Mouse (Mus musculus): ENCODE measurements around the gene Rln3.

Rln3 gene

DNA sequence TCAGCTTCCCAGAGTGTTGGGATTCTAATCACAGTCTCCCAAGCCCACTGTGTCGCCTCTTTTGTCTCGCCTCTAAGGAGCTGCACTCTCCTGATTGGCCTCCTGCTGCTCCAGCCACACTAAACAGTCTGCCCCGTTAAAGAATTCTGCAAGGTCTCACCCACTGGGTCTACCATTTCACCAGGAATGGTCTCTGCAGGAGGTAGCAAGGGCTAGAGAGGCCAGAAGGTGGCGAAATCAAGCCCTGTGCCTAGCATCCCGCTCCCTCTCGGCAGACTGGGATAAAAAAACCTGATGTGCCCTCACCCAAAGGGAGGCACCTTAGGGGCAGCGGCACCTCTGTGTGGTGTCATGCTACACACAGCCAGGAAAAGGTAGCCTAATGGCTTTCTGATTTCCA is 697 bp downstream of the Rln3 start:
- ChIA-PET POLR2A (interaction anchor here (0.6 to 5.1 kb wide), 17 partner anchors 10 to 303 kb away, joined by 3 to 25 read pairs (median 4); partner anchors contain the start of genes Dcaf15 (in 2 of the 4), Rfx1 (in 2 of the 4), Adgre5 (in 1 of the 4) and Asf1b (in 1 of the 4)), CTCF (interaction anchor here (0.6 to 3.1 kb wide), 15 partner anchors 10 to 548 kb away, joined by 3 to 9 read pairs (median 3); no protein-coding TSS in a partner anchor)

DNA sequence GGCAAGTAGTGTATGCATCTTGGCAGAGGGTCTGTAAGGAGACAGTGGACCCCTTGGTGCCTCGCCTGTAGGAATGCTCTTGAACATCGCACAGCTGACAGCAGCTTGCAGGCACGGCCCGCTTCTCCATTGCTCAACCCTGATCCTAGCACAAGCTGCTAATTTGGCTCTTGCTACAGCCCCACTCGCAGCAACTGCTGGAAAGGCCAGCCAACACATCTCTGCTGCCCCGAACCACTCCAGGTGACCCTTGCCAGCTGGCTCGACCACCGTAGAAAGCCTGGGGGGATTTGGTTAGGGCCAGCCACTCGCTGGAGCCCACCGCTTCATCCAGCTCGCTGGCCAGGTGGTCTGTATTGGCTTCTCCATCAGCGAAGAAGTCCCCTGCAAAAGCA is 1.9 kb downstream of the Rln3 start:
- CTCF ChIA-PET, result interaction anchor here in 3 of 4 experiments (0.5 to 3.1 kb wide), 10 partner anchors 10 to 165 kb away, joined by 3 to 9 read pairs (median 4); partner anchors contain the start of gene Dcaf15 (in 1 of the 3)

DNA sequence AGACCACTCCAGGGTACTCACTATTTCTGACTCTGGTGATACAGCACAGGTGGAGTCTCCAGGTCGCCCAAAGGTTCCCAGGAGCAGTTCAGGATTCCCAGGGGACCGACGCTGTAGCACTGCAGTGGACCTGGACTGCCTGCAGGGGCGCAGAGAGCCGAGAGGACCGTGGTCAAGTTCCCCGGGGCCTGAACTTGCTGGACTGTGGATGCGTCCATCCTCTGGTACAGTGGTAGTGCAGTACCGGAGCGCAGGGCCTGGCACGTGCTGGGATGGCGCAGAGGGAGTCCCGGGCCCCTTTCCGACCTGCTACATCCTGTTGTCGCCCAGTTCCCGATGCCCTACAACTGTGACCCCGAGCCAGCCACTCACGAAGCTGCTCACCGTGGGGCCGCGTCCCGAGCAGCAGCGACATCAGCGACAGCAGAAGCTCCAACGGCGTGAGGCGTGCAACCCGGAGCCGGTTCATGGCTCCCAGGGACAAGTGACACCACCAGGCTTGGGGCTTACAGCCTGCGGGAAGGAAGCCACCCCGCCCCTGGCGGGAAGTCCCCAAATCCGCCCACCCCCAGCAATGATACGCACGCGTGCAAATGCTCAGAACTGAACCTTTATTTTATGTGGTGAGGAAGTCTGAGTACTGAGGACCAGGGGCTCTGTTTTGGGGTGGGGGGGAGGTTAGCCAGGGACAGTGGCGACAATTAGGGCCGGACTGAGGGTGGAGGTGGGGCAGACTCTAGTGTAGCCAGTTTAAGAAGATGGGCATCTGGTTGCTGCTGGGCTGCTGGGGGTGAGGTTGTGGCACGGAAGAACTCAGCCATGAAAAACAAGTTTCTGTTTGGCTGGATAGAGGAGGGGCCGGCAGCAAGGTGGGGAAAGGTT is 2.5 kb downstream of the Rln3 start, which contains the start of gene Il27ra:
Gene Il27ra (minus strand): TSS at position 524 of the 882 bp plus-strand sequence.
- ChIA-PET POLR2A (interaction anchor here in 3 of 4 experiments (0.6 to 5.1 kb wide), 20 partner anchors 9 to 193 kb away, joined by 3 to 25 read pairs (median 3); partner anchors contain the start of genes 1700067K01Rik (in 1 of the 3), Dcaf15 (in 1 of the 3), Gm10643 (in 1 of the 3) and Palm3 (in 1 of the 3)), CTCF (interaction anchor here (0.6 to 3.1 kb wide), 16 partner anchors 8 to 1035 kb away, joined by 3 to 9 read pairs (median 4); partner anchors contain the start of gene Dcaf15 (in 1 of the 4))

More for the DNA sequence above, 1.9 kb downstream of the Rln3 start:
- POLR2A ChIA-PET, result interaction anchor here (0.6 to 5.1 kb wide), 15 partner anchors 9 to 162 kb away, joined by 3 to 25 read pairs (median 4); partner anchors contain the start of genes Dcaf15 (in 1 of the 4), Gm10643 (in 1 of the 4), Palm3 (in 1 of the 4) and Rfx1 (in 1 of the 4)

GRCm38 (mm10) chr8:84039050-84039449 is 5.8 kb downstream of the Rln3 start:
- ChIA-PET POLR2A (interaction anchor here in 3 of 4 experiments (0.5 to 3.2 kb wide), 30 partner anchors 9 to 774 kb away, joined by 3 to 19 read pairs (median 4); partner anchors contain the start of genes 1700067K01Rik (in 1 of the 3), 4930432K21Rik (in 1 of the 3), Cc2d1a (in 1 of the 3) and Dcaf15 (in 1 of the 3)), CTCF (interaction anchor here (0.5 to 2.2 kb wide), 73 partner anchors 8 to 922 kb away, joined by 3 to 18 read pairs (median 4); partner anchors contain the start of genes Dcaf15 (in 2 of the 4), Rfx1 (in 2 of the 4), 1700067K01Rik (in 1 of the 4) and 2210011C24Rik (in 1 of the 4))

- CTCF ChIA-PET, result interaction anchor here in 3 of 4 experiments (0.7 to 2.2 kb wide), 8 partner anchors 10 to 146 kb away, joined by 3 to 18 read pairs (median 4); no protein-coding TSS in a partner anchor
- POLR2A ChIA-PET, result interaction anchor here in 2 of 4 experiments (0.6 to 3.2 kb wide), 10 partner anchors 8 to 289 kb away, joined by 3 to 19 read pairs (median 6); partner anchors contain the start of gene Rfx1 (in 1 of the 2)
Measured at GRCm38 (mm10) chr8:84038015-84038414, 6.8 kb downstream of the Rln3 start.

GRCm38 (mm10) chr8:84032777-84033176 is 12.0 kb downstream of the Rln3 start:
- ChIA-PET POLR2A (interaction anchor here in 2 of 4 experiments (0.6 to 1.2 kb wide), 5 partner anchors 31 to 205 kb away, joined by 3 to 4 read pairs (median 3); no protein-coding TSS in a partner anchor), CTCF (interaction anchor here in 3 of 4 experiments (0.6 to 1.1 kb wide), 3 partner anchors 9 to 198 kb away, joined by 3 to 4 read pairs (median 3); no protein-coding TSS in a partner anchor)

DNA sequence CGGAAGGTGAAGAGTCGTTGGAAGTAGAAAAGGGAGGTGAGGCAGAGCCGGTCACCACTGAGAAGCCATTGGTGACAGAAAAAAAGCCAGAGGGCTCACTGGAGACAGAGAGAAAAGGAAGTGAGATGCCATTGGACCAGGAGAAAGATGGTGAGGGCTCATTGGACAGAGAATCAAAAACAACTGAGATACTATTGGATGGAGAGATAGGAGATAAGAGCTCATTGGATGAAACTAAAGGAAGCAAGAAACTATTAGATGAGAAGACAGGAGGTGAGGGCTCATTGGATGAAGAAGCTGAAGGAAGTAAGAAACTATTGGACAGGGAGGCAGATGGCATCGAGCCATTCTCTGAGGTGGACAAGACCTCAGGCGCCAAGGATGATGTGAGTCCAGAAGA is 15.5 kb downstream of the Rln3 start:
- CTCF ChIA-PET, result interaction anchor here in 3 of 4 experiments (0.7 to 3.5 kb wide), 3 partner anchors 10 to 863 kb away, joined by 3 to 16 read pairs (median 16); no protein-coding TSS in a partner anchor
- POLR2A ChIA-PET, result interaction anchor here in 3 of 4 experiments (0.6 to 3.3 kb wide), 20 partner anchors 9 to 188 kb away, joined by 3 to 12 read pairs (median 3); partner anchors contain the start of genes Il27ra (in 2 of the 3), Asf1b (in 1 of the 3), Dcaf15 (in 1 of the 3) and Gm10644 (in 1 of the 3)

DNA sequence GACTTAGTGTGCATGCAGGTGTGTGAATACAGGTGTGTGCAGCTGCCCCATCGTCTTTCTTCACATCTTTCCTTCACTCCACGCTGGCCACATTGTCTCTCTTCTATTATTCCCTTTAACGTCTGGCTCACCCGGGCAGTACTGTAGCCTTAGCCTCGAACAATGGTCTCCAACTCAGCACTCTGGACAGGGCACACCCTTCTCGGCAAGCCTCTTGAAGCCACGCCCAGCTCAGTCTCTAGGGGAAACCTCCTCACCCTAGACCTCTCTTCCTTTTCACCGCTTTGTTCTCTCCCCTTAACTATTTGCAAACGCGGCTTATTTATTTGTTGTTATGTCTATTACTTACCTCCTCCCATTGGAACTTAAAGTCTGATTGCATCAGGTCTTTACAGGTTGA is 17.4 kb downstream of the Rln3 start:
- POLR2A ChIA-PET, result interaction anchor here (0.6 to 3.2 kb wide), 26 partner anchors 9 to 312 kb away, joined by 3 to 19 read pairs (median 4); partner anchors contain the start of genes 2210011C24Rik (in 2 of the 4), Dcaf15 (in 2 of the 4), Rfx1 (in 2 of the 4) and 1700067K01Rik (in 1 of the 4)
- CTCF ChIA-PET, result interaction anchor here (0.6 to 3.5 kb wide), 16 partner anchors 10 to 461 kb away, joined by 3 to 16 read pairs (median 3); partner anchors contain the start of genes Il27ra (in 1 of the 4) and Ndufb7 (in 1 of the 4)

- ChIA-PET POLR2A (interaction anchor here in 3 of 4 experiments (0.5 to 3.2 kb wide), 15 partner anchors 12 to 330 kb away, joined by 3 to 19 read pairs (median 4); partner anchors contain the start of genes Asf1b (in 2 of the 3), 2210011C24Rik (in 1 of the 3), Dcaf15 (in 1 of the 3) and Gm10644 (in 1 of the 3)), CTCF (interaction anchor here (0.6 to 2.0 kb wide), 16 partner anchors 8 to 1555 kb away, joined by 3 to 7 read pairs (median 3); partner anchors contain the start of gene 2210011C24Rik (in 1 of the 4))
Measured at GRCm38 (mm10) chr8:84025863-84026262, 18.9 kb downstream of the Rln3 start.

GRCm38 (mm10) chr8:84024171-84024570 is 20.6 kb downstream of the Rln3 start:
- ChIA-PET CTCF (interaction anchor here (0.6 to 2.4 kb wide), 27 partner anchors 9 to 372 kb away, joined by 3 to 12 read pairs (median 3); partner anchors contain the start of genes Asf1b (in 2 of the 4), Gm10644 (in 2 of the 4), 2210011C24Rik (in 1 of the 4) and Gipc1 (in 1 of the 4)), POLR2A (interaction anchor here in 3 of 4 experiments (0.6 to 2.2 kb wide), 18 partner anchors 12 to 584 kb away, joined by 3 to 7 read pairs (median 4); partner anchors contain the start of genes 1700067K01Rik (in 1 of the 3), Asf1b (in 1 of the 3), Dcaf15 (in 1 of the 3) and Gm10644 (in 1 of the 3))

GRCm38 (mm10) chr8:84023631-84024030 is 21.2 kb downstream of the Rln3 start:
- POLR2A ChIA-PET, result interaction anchor here (0.6 to 2.2 kb wide), 17 partner anchors 11 to 585 kb away, joined by 3 to 7 read pairs (median 3); partner anchors contain the start of genes 1700067K01Rik (in 1 of the 4), Asf1b (in 1 of the 4), Gm10644 (in 1 of the 4) and Mri1 (in 1 of the 4)
- CTCF ChIA-PET, result interaction anchor here in 3 of 4 experiments (0.6 to 2.4 kb wide), 21 partner anchors 9 to 317 kb away, joined by 3 to 12 read pairs (median 3); partner anchors contain the start of genes Asf1b (in 2 of the 3), Gm10644 (in 2 of the 3), 2210011C24Rik (in 1 of the 3) and Rfx1 (in 1 of the 3)

DNA sequence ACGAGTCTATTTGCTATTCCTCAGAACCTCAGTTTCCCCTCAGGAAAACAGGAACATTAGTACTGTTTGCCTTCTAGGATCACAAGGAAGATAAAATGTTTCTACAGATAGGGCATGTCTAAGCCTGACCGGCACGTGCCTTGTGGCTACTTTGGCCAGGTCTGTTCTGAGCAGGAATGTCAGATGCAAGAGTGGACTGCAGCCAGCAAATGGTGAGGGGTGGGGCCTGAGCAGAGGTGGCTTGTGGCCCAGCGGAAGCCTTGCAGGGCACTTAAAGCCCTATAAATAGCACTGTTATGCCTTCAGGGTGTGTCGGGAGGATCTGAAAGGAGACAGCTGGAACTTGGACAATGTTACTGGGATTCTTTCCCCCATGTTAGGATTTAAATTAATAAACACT is 21.7 kb downstream of the Rln3 start:
- ChIA-PET CTCF (interaction anchor here in 3 of 4 experiments (1.0 to 2.4 kb wide), 9 partner anchors 13 to 214 kb away, joined by 3 to 12 read pairs (median 4); partner anchors contain the start of genes Asf1b (in 2 of the 3) and Gm10644 (in 2 of the 3)), POLR2A (interaction anchor here in 3 of 4 experiments (0.6 to 2.2 kb wide), 9 partner anchors 10 to 247 kb away, joined by 3 to 7 read pairs (median 4); partner anchors contain the start of gene Mri1 (in 1 of the 3))

DNA sequence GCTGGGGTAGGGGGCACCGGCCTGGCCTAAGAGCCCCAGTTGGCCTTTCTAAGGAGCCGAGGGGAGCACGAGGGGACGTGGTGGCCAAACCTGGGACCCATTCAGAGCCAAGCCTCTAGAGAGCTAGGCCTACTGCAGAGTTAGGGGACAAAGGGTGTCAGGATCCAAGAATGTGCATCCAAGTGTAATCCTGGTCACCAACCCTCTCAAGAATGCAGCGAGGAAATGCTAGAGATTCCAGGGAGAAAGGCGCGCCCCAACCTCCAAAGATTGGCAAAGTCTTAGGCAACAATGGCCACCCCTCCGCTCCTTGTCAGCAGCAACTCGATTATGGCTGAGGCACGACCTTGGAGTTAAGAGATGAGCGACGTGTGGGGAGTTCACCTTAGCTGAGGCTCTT is 23.2 kb downstream of the Rln3 start:
- CTCF ChIA-PET, result interaction anchor here in 2 of 4 experiments (0.6 to 2.1 kb wide), 3 partner anchors 11 to 560 kb away, joined by 3 to 9 read pairs (median 3); no protein-coding TSS in a partner anchor
- POLR2A ChIA-PET, result interaction anchor here (0.8 to 1.5 kb wide), 21 partner anchors 9 to 216 kb away, joined by 3 to 8 read pairs (median 3); partner anchors contain the start of genes 2210011C24Rik (in 2 of the 4), 1700067K01Rik (in 1 of the 4), Dcaf15 (in 1 of the 4) and Rln3 (in 1 of the 4)

GRCm38 (mm10) chr8:84021096-84021495 is 23.7 kb downstream of the Rln3 start, which contains the start of gene Palm3:
Gene Palm3, plus strand, starts transcription at chr8:84021471.
- ChIA-PET CTCF (interaction anchor here in 2 of 4 experiments (1.5 to 2.1 kb wide), 2 partner anchors 11 to 18 kb away, joined by 3 to 9 read pairs; no protein-coding TSS in a partner anchor), POLR2A (interaction anchor here (0.8 to 1.5 kb wide), 20 partner anchors 9 to 216 kb away, joined by 3 to 8 read pairs (median 3); partner anchors contain the start of genes 2210011C24Rik (in 2 of the 4), 1700067K01Rik (in 1 of the 4), Dcaf15 (in 1 of the 4) and Rln3 (in 1 of the 4))

DNA sequence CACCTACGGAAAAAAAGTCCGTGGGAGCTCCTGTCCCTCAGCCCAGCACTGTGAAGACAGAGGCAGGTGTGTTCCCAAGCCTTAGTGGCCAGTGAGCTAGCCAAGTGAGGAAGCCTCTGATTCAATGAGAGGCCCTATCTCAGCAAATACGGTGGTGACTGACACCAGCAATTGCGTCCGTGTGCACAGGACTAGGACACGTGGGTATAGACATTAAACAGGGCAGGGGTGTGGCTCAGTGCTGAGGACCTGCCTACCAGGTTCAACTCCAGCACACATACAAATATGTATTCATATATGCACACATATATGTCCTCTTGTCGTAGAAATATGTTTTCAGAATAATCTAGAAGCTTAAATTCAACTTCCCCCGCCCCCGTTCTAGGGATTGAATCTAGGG is 25.1 kb downstream of the Rln3 start:
- ChIA-PET CTCF (interaction anchor here in 2 of 4 experiments (0.6 to 3.2 kb wide), 4 partner anchors 10 to 425 kb away, joined by 3 to 11 read pairs (median 7); no protein-coding TSS in a partner anchor), POLR2A (interaction anchor here in 3 of 4 experiments (0.6 to 1.6 kb wide), 8 partner anchors 9 to 828 kb away, joined by 3 to 8 read pairs (median 4); partner anchors contain the start of gene 1700067K01Rik (in 1 of the 3))

Data from embryonic stem cell, embryonic (primary cell).